Mouse (Mus musculus) neural tube, embryonic 14.5 days (tissue): ENCODE data around the gene Arl3. TPM values are rescaled to one million over a fixed set of nuclear protein-coding genes. Genes with fewer than 3 reads are reported as not detected.

Experiments
- ATAC-seq: fragments of 200-750 bp; cut with Nextera tagmentation; 2 replicates; pipeline ENCODE4 v1.8.0; 2017; ENCODE audit warnings: low read depth, mild to moderate bottlenecking, moderate TSS enrichment, moderate library complexity
- H3K27ac ChIP-seq: fragments of 300-500 bp; sonication (generic); 2 replicates; pipeline ENCODE4 v1.5.1; 2014; ENCODE audit warnings: low read depth, mild to moderate bottlenecking, control low read depth, low read length, moderate library complexity, mixed read lengths
- H3K27me3 ChIP-seq: fragments of 300-500 bp; sonication (generic); 2 replicates; pipeline ENCODE4 v1.6.1; 2014; ENCODE audit warnings: low read length; ENCODE audit not compliant: control insufficient read depth, insufficient read depth
- H3K36me3 ChIP-seq: fragments of 300-500 bp; sonication (generic); 2 replicates; pipeline ENCODE4 v1.6.1; 2014; ENCODE audit warnings: low read length, mixed read lengths; ENCODE audit not compliant: control insufficient read depth, insufficient read depth
- H3K4me1 ChIP-seq: fragments of 300-500 bp; sonication (generic); 2 replicates; pipeline ENCODE4 v1.6.1; 2014; ENCODE audit warnings: low read length; ENCODE audit not compliant: control insufficient read depth, insufficient read depth
- H3K4me2 ChIP-seq: fragments of 300-500 bp; sonication (generic); 2 replicates; pipeline ENCODE4 v1.6.1; 2014; ENCODE audit warnings: mild to moderate bottlenecking, low read depth, low read length, control low read depth
- H3K4me3 ChIP-seq: fragments of 300-500 bp; sonication (generic); 2 replicates; pipeline ENCODE4 v1.5.1; 2014; ENCODE audit warnings: low read depth, low read length, control low read depth, mixed read lengths
- H3K9ac ChIP-seq: fragments of 300-500 bp; sonication (generic); replicated peaks from 2 replicates; pipeline ENCODE4 v1.6.1; 2014; ENCODE audit warnings: low read depth, mild to moderate bottlenecking, control low read depth, low read length, mixed read lengths
- H3K9me3 ChIP-seq: fragments of 300-500 bp; sonication (generic); 2 replicates; pipeline ENCODE4 v1.6.1; 2016; ENCODE audit warnings: low read length; ENCODE audit not compliant: control insufficient read depth
- WGBS: fragments of 180-500 bp; shearing (Covaris S2); extraction: QIAGEN DNeasy Blood & Tissue Kit; methylation state at CpG from one replicate; pipeline ENCODE4 v1.1.7; 2014; 5-methylcytosine and 5-hydroxymethylcytosine counted together
- polyA plus RNA-seq: library from polyadenylated mRNA; unstranded; fragments of >200 nt; fragmentation: Nextera tagmentation; extraction: Ambion mirVana; gene quantifications from 2 replicates; pipeline ENCODE4 v1.2.1, GENCODE M21; 2014

Arl3 gene
- polyA plus RNA-seq, 1 experiment from 2014 or later = 160 TPM

DNA sequence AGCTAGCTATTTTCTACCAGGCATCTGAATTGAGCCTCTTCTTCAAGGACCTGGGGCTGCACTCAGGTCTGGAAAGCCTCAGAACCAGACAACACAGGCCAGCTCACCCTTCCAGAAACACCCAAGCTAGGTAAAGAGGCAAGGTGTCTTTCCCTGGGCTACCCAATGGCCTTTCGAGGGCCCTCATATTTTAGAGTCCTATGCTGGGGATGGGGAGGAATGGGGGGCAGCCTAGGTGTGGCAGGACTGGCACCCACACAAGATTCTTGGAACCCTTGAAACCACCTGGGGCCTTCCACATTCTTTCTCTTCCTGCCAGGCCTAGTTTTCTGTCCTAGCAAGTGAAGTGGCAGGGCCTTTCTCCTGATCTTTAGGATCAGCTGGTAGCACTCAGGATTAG lies 83.5 kb downstream of the Arl3 start:
- no peak overlapping the region for H3K9ac ChIP-seq
- no peak overlapping the region for H3K4me3 ChIP-seq
- H3K27ac ChIP-seq = no peak overlapping the region
- no peaks in the 10 kb centered on the region for H3K9me3 ChIP-seq
- no peak overlapping the region for H3K4me2 ChIP-seq
- no peaks in the 10 kb centered on the region for H3K4me1 ChIP-seq
- H3K27me3 ChIP-seq = no peaks in the 10 kb centered on the region
- 94% methylated on average over 1 of the region's 1 CpGs for WGBS
- H3K36me3 ChIP-seq = peaks cover 3% of the 10 kb centered on the region
- no peak for ATAC-seq

DNA sequence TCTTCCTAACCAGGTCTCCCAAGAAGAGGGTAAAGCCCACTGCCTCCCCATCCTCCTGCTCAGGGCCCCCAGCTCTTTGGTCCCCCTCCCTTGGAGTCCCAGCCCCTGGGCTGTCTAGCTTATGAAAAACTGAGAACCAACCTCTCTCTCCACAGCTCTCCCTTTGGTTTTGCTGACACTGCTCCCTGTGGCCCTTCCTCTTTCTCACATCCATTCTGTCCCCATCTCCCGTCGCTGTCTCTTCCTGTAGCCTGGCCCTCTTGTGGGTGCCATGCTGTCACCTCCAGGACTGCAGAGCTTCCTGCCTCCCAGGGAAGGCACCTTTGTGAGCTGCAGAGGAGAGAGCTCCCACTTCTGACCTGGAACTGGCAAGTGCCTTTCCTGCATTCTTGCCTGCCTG lies 86.3 kb downstream of the Arl3 start:
- no peak overlapping the region for H3K4me3 ChIP-seq
- no peak overlapping the region for H3K4me2 ChIP-seq
- H3K36me3 ChIP-seq = peaks cover 5% of the 10 kb centered on the region
- 0 out of 2 replicates have a peak, but pooled peaks cover 2% of the 10 kb centered on the region for H3K4me1 ChIP-seq
- H3K27ac ChIP-seq = no peak overlapping the region
- H3K9ac ChIP-seq = no peak overlapping the region
- whole genome bisulfite sequencing = 68% methylated on average over 2 of the region's 2 CpGs
- no peaks in the 10 kb centered on the region for H3K9me3 ChIP-seq
- no peak for ATAC-seq
- no peaks in the 10 kb centered on the region for H3K27me3 ChIP-seq

DNA sequence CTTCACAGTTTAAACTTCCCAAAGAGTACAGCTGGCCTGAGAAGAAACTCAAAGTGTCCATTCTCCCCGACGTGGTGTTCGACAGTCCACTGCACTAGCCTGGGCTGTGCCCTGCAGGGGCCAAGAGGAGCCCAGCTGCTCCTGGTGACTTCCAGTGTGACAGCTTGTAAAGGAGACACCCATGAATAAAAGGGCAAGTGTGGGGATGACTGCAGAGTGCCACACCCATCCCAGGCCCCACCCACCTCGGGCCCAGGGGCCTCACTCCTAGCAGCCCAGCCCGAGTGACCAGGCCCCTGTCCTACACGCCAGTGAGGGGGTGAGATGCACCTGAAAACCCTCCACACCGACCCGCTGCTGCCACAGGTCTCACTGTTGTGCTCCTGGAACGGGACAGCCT lies 87.2 kb downstream of the Arl3 start:
- H3K9me3 ChIP-seq = no peaks in the 10 kb centered on the region
- no peak overlapping the region for H3K9ac ChIP-seq
- H3K4me3 ChIP-seq = no peak overlapping the region
- WGBS = 70% methylated on average over 9 of the region's 9 CpGs
- H3K36me3 ChIP-seq = peaks cover 5% of the 10 kb centered on the region
- H3K27ac ChIP-seq = no peak overlapping the region
- no peak overlapping the region for H3K4me2 ChIP-seq
- no peak for ATAC-seq
- H3K27me3 ChIP-seq = no peaks in the 10 kb centered on the region
- H3K4me1 ChIP-seq = 0 out of 2 replicates have a peak, but pooled peaks cover 6% of the 10 kb centered on the region

DNA sequence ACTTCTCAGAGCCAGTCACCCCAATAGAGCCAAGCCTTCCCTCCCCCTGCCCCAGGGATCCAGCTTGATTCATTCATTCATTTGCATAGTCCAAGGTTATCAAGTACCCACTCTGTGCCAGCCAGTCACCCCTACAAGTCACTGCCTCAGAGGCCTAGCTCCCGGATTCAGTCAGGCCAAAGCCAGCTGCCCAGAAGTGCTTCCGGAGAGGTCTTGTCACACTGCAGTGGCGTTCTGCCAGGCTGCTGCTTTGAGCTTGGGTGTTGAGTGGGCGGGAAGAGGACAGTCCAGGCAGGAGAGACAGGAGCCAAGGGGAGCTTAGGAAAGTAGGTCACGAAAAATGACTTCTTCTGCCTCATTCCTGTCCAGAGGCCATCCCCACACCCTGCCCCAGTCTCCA lies 88.5 kb downstream of the Arl3 start:
- H3K36me3 ChIP-seq = peaks cover 9% of the 10 kb centered on the region
- H3K4me3 ChIP-seq = no peak overlapping the region
- 77% methylated on average over 5 of the region's 5 CpGs for WGBS
- no peaks in the 10 kb centered on the region for H3K9me3 ChIP-seq
- H3K27me3 ChIP-seq = no peaks in the 10 kb centered on the region
- peak overlapping the region; percentile 39; the same call in 1 of the 2 replicates for H3K27ac ChIP-seq
- no peak overlapping the region for H3K4me2 ChIP-seq
- no peak for ATAC-seq
- 0 out of 2 replicates have a peak, but pooled peaks cover 7% of the 10 kb centered on the region for H3K4me1 ChIP-seq
- no peak overlapping the region for H3K9ac ChIP-seq

DNA sequence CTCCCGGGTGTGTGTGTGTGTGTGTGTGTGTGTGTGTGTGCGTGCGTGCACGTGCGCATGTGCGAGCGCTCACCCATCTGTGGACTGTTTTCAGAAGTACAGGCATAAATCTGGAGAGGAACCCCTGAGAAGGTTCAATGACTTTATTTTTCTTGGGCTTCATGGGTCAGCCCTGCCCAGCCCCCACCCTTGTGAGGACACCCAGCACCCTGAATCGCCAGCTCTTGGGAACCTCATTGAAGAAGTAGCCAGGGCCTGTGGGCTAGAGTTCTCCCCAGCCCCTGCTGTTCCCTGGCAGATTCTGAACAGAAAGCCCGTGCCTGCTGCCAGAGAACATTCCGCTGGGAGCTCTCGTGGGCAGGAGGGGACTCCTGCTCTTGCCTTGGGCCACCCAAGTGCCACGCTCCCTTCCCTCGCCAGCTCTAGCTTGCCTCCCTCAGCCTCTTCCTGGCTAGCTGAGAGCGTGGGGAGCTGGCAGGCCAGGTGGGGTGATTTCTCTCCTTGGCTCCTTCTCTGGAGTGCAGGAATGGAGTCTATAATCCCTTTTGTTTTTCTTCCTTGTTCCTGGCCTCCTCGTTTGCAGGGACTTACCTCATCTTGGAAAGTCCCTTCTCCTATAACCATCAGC lies 89.2 kb downstream of the Arl3 start:
- Histone ChIP-seq H3K4me3 (no peak overlapping the region), H3K4me1 (0 out of 2 replicates have a peak, but pooled peaks cover 7% of the 10 kb centered on the region), H3K4me2 (no peak overlapping the region), H3K36me3 (peaks cover 9% of the 10 kb centered on the region), H3K27ac (peak overlapping the region; percentile 39), H3K27me3 (no peaks in the 10 kb centered on the region), H3K9me3 (no peaks in the 10 kb centered on the region), H3K9ac (no peak overlapping the region)
- 66% methylated on average over 15 of the region's 15 CpGs for WGBS
- no peak for ATAC-seq

DNA sequence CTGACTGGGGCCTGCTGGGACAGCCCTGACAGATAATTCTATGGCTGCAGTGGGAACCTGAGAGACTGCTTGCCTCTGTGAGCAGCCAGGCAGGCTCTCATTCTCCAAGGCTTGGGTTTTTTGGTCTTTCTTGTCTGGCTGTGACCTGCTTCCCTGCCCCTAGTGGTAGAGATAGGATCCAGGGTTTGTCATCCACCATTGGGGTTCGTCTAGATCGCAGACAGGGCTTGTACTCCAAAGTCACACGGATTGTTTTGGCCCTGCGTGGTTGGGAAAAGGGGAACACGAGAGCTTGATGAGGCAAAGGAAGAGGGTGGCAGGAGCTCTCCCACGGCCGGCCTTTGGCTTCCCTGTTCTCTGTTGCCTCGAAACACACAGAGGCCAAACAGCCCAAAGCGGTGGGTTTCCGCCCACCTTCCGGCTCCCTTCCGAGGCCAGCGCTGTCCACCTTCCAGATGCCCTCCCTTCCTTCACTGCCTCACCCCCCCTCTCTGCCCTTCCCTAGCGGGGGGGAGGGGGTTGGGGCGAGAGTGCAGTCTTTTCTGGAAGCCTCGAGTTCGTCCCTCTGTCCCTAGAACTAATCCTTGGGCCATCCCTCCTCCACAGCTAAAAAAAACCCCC lies 90.0 kb downstream of the Arl3 start:
- H3K9me3 ChIP-seq = no peaks in the 10 kb centered on the region
- no peak overlapping the region for H3K9ac ChIP-seq
- H3K4me1 ChIP-seq = 0 out of 2 replicates have a peak, but pooled peaks cover 7% of the 10 kb centered on the region
- no peaks in the 10 kb centered on the region for H3K27me3 ChIP-seq
- WGBS = 57% methylated on average over 17 of the region's 17 CpGs
- H3K4me3 ChIP-seq = no peak overlapping the region
- no peak for ATAC-seq
- H3K36me3 ChIP-seq = peaks cover 16% of the 10 kb centered on the region
- no peak overlapping the region for H3K27ac ChIP-seq
- H3K4me2 ChIP-seq = no peak overlapping the region

DNA sequence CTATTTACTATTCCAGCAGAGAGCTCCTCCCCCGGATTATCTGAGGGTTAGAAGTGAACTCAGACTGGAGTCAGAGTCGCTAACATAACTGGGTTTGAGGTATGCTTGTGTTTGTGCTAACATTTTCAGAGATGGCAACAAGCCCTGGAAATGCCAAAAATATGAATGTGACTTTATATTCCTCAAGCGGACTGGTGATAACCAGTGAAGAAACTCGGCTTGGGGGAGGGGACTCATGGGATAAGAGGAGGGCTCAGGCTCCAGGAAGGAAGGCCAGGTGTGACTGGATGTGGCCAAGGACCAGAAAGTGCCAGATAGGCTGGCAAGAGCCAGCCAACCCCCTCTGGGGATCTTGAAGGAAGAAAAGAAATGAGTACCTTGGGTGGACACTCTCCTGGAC lies 91.2 kb downstream of the Arl3 start:
- Histone ChIP-seq H3K36me3 (peaks cover 17% of the 10 kb centered on the region), H3K9me3 (no peaks in the 10 kb centered on the region), H3K27ac (no peak overlapping the region), H3K4me1 (0 out of 2 replicates have a peak, but pooled peaks cover 7% of the 10 kb centered on the region), H3K9ac (no peak overlapping the region), H3K27me3 (no peaks in the 10 kb centered on the region), H3K4me3 (no peak overlapping the region), H3K4me2 (no peak overlapping the region)
- no peak for ATAC-seq
- 34% methylated on average over 4 of the region's 4 CpGs for WGBS

DNA sequence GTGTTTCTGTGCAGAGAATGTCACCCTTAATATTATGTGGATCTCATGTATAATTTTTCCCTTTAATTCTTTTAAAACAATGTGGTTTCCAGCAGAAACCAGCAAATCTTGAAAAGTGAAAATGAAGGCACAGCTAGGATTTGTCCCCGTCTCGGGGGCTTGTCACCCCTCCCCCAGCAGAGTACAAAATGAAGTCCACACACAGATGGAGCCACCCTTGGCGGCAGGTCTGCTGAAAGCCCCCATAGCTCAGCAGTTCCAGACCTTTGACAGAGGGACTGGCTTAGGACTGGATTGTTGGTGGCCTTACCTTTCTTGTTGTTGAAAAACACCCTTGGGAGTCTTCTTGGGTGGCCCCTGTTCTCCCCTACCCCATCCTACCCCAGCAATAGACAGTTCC lies 91.6 kb downstream of the Arl3 start:
- H3K9ac ChIP-seq = no peak overlapping the region
- no peaks in the 10 kb centered on the region for H3K9me3 ChIP-seq
- no peak overlapping the region for H3K27ac ChIP-seq
- H3K4me1 ChIP-seq = 0 out of 2 replicates have a peak, but pooled peaks cover 7% of the 10 kb centered on the region
- 31% methylated on average over 3 of the region's 3 CpGs for WGBS
- H3K4me2 ChIP-seq = no peak overlapping the region
- H3K36me3 ChIP-seq = peaks cover 17% of the 10 kb centered on the region
- no peak overlapping the region for H3K4me3 ChIP-seq
- no peaks in the 10 kb centered on the region for H3K27me3 ChIP-seq
- ATAC-seq = no peak
